In genomic region chr2:36216546-36216945, GRCm38 (mm10) we compare ENCODE assay signal across 8 mouse cellular contexts. TPM values are rescaled to one million over a fixed set of nuclear protein-coding genes. Genes with fewer than 3 reads are reported as not detected.
DNase-seq lines count a peak whose midpoint lies in the region; ATAC-seq and TF ChIP-seq lines count a peak whose summit lies in the region.
"Had no signal": no experiment of that assay in that cellular context is flagged by ENCODE, and none has a peak within 500 bp of the region (broad histone marks: within the 10 kb centered on the region; RNA-seq: fewer than 3 reads in every experiment).

No protein-coding gene starts in this region.

- H3K79me2 ChIP-seq in CH12.LX (replicated peaks; ENCODE audit: control insufficient read depth, extremely low read depth, insufficient read depth, poor library complexity, severe bottlenecking), result no peaks in the 10 kb centered on the region

- no peak for TF ChIP-seq RAD21 in CH12.LX (IDR thresholded peaks at IDR 0.05; ENCODE audit: low read depth, low read length)

- ATAC-seq in lung, embryonic 15.5 days (ENCODE audit: borderline replicate concordance, extremely low read depth, low FRiP score, low TSS enrichment), result peak; percentile 15

- no peak for TF ChIP-seq EP300 in CH12.LX (IDR thresholded peaks at IDR 0.05; ENCODE audit: low read length)

- in situ Hi-C loops in CH12.LX (cut with MboI; ENCODE audit: low pct_ligation_motif_present, low pct_unique_long_range_greater_than_20kb, low sequenced_read_pairs), result loop anchor here (10.0 to 25.0 kb wide), 2 partner anchors 58 to 654 kb away; partner anchors contain the start of gene Dab2ip

- H3K9ac ChIP-seq in CH12.LX (ENCODE audit: insufficient read depth, low read depth), result no peak overlapping the region
- H3K9ac ChIP-seq in lung, embryonic 15.5 days, result no peak overlapping the region

- H3K27me3 ChIP-seq in CH12.LX (replicated peaks), result no peaks in the 10 kb centered on the region
- H3K27me3 ChIP-seq in lung, embryonic 15.5 days, result no peaks in the 10 kb centered on the region; the same call in 1 of the 2 replicates

- dilution Hi-C loops in CH12.LX (cut with MboI; ENCODE audit: extremely low pct_ligation_motif_present, extremely low pct_unique_long_range_greater_than_20kb, low sequenced_read_pairs), result no loop called here

- no peak overlapping the region for H3K27ac ChIP-seq in CH12.LX (ENCODE audit: insufficient read depth, low read depth)
- peak overlapping the region; percentile 95 for H3K27ac ChIP-seq in lung, embryonic 15.5 days

- peaks cover 16 to 57% of the 10 kb centered on the region in 2 experiments for H3K4me1 ChIP-seq in CH12.LX (ENCODE audit: control insufficient read depth in 1 of 2, insufficient read depth in 2 of 2)
- peaks cover 48% of the 10 kb centered on the region for H3K4me1 ChIP-seq in lung, embryonic 15.5 days

- no peak for TF ChIP-seq CTCF in CH12.LX (conservative IDR thresholded peaks at IDR 0.05 in 1 of 2, IDR thresholded peaks at IDR 0.05 in 1 of 2; ENCODE audit: low read depth in 2 of 2, low read length in 2 of 2)

- no peaks in the 10 kb centered on the region for H3K36me3 ChIP-seq in CH12.LX (replicated peaks in 1 of 2; ENCODE audit: control insufficient read depth in 1 of 2, insufficient read depth in 1 of 2, low read length in 1 of 2)
- H3K36me3 ChIP-seq in lung, embryonic 15.5 days, result no peaks in the 10 kb centered on the region

- no peaks in the 10 kb centered on the region for H3K9me3 ChIP-seq in CH12.LX (replicated peaks; ENCODE audit: low read length)
- no peaks in the 10 kb centered on the region for H3K9me3 ChIP-seq in lung, embryonic 15.5 days

- no peak overlapping the region for H3K4me3 ChIP-seq in CH12.LX (replicated peaks in 1 of 3; ENCODE audit: low read depth in 2 of 3, low read length in 2 of 3, poor library complexity in 1 of 3)
- H3K4me3 ChIP-seq in lung, embryonic 15.5 days, result no peak overlapping the region

- peak; percentile 88 for DNase-seq in 416B (ENCODE audit: low read depth)
- peak; percentile 53 for DNase-seq in CH12.LX (ENCODE audit: extremely low read depth)
- DNase-seq in kidney, adult 9 months, result peak; percentile 50
- no peak for DNase-seq in cerebellum, postnatal 14 days
- no peak for DNase-seq in ovary, adult 18-20 months (ENCODE audit: low spot score)
- no peak for DNase-seq in thymus, adult 18-20 months
- DNase-seq: cerebellum, adult 9-11 months had no signal

- no peak overlapping the region for H3K4me2 ChIP-seq in CH12.LX (ENCODE audit: insufficient read depth, low read depth, poor library complexity, severe bottlenecking)
- H3K4me2 ChIP-seq in lung, embryonic 15.5 days, result peak overlapping the region; percentile 36

- no peak for TF ChIP-seq POLR2A in CH12.LX (IDR thresholded peaks at IDR 0.05; ENCODE audit: low read depth, low read length)

TF ChIP-seq in CH12.LX, 34 proteins besides CTCF, POLR2A, EP300 and RAD21:
- no peak for TF ChIP-seq TCF12 (IDR thresholded peaks at IDR 0.05; ENCODE audit: low read depth, low read length)
- no peak for TF ChIP-seq POLR2AphosphoS2 (IDR thresholded peaks at IDR 0.05; ENCODE audit: low read depth, low read length)
- no peak for TF ChIP-seq GABPA (IDR thresholded peaks at IDR 0.05; ENCODE audit: insufficient replicate concordance, low read depth, low read length)
- no peak for TF ChIP-seq ZC3H11A (IDR thresholded peaks at IDR 0.05; ENCODE audit: low read depth, low read length)
- TF ChIP-seq PAX5 (IDR thresholded peaks at IDR 0.05; ENCODE audit: low read length), result no peak

RNA-seq across cellular contexts. Expression of gene Ptgs1, which starts 13.7 kb away (rescaled TPM):
- 3.0 and 3.1 TPM in 2 replicates for total RNA-seq in CH12.LX (2012; rRNA removed)
- total RNA-seq in CH12.LX (2014; rRNA removed), result 2.9 and 3.0 TPM in 2 replicates
- 1.6 and 2.6 TPM in 2 replicates for polyA plus RNA-seq in CH12.LX (2012; ENCODE audit: insufficient read length, low read depth)
- polyA plus RNA-seq in lung, embryonic 15.5 days (2015; fragmentation: Nextera tagmentation; extraction: Ambion mirVana), result 48.9 and 54.9 TPM in 2 replicates

Comparison
In these comparisons a context has a peak if more than half of its experiments do, and no peak if none do; other contexts are left out.
1. DNase-seq: peak in 416B (single experiment), CH12.LX (single experiment) and kidney, adult 9 months (single experiment); none in cerebellum, postnatal 14 days (0 of 2), ovary, adult 18-20 months (single experiment) and thymus, adult 18-20 months (0 of 2).
2. RNA of gene Ptgs1, which starts 13.7 kb away (polyA plus RNA-seq): 48.9 to 54.9 TPM in lung, embryonic 15.5 days; 1.6 to 2.6 TPM in CH12.LX; every median in the first group is over 10 times any median in the second.